Mouse (Mus musculus) embryonic facial prominence, embryonic 15.5 days (tissue): Measurements from ENCODE around the gene Slc25a16. TPM values are rescaled to one million over a fixed set of nuclear protein-coding genes. Genes with fewer than 3 reads are reported as not detected.

Experiments used
- polyA plus RNA-seq: library from polyadenylated mRNA; unstranded; fragments of >200 nt; fragmentation: Nextera tagmentation; extraction: Ambion mirVana; gene quantifications from 2 replicates; pipeline ENCODE4 v1.2.1, GENCODE M21; 2015

Slc25a16 gene
- polyA plus RNA-seq, 1 experiment from 2014 or later = 14.4 TPM

Other genes with a start within 250 kb of the Slc25a16 start
- gene Stox1, start 194.5 kb upstream of the Slc25a16 start, polyA plus RNA-seq = 3.1 and 5.4 TPM in 2 replicates
- 102 and 112 TPM in 2 replicates for gene Ccar1, start 128.3 kb upstream of the Slc25a16 start, polyA plus RNA-seq
- 24.4 and 25.4 TPM in 2 replicates for gene Tet1, start 11.6 kb upstream of the Slc25a16 start, polyA plus RNA-seq
- 13.8 and 14.1 TPM in 2 replicates for gene Dna2, start 26.4 kb downstream of the Slc25a16 start, polyA plus RNA-seq
- gene Rufy2, start 59.6 kb downstream of the Slc25a16 start, polyA plus RNA-seq = 26.8 and 31.0 TPM in 2 replicates
- 96.3 and 100 TPM in 2 replicates for gene Hnrnph3, start 103.6 kb downstream of the Slc25a16 start, polyA plus RNA-seq
- 0.62 and 1.3 TPM in 2 replicates for gene Pbld2, start 103.7 kb downstream of the Slc25a16 start, polyA plus RNA-seq
- gene Pbld1, start 139.5 kb downstream of the Slc25a16 start, polyA plus RNA-seq = 1.1 and 1.3 TPM in 2 replicates
- gene Atoh7, start 179.0 kb downstream of the Slc25a16 start, polyA plus RNA-seq = 0.24 and 0.32 TPM in 2 replicates